Mouse (Mus musculus) c-Kit-positive CD71-positive TER-119-negative erythroid progenitor cells, embryonic 14.5 days (primary cell): ENCODE results near the gene Sugp1.
A peak's percentile ranks its signal among the peaks of the same experiment; 100 is the strongest.

Source experiments
- DNase-seq: peaks from one replicate; pipeline ENCODE4 v3.0.0-alpha.2; 2013; ENCODE audit warnings: low read depth

Sugp1 gene

DNA sequence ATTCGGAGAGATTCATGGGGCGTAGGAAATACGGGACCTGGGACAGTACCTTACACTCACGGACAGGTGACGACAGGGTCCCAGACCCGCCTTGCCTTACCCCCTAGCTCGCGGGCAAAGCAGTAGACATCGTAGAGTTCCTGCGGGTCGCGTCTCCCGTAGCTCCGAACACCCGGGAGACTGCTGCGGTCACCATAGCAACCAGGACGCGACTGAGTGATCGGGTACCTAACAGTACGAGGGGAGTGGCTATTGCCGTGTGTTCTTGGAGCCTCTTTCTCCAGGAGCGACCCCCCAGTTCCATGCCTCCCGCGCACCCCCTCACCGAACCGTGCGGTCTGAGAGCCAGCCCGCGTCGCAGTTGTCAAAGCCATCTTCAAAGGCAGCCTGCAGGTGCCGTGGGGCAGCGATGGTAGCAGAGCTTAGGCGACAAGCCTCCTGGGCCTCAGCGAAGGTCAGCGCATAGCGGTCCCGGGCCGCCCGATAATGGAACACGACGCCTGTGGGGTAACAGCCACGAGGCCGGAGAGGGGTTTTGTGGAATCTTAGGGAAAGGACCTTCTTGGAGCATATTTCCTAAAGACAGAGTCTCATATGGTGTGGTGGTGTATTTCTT is 69.9 kb downstream of the Sugp1 start:
- no peak for DNase-seq

DNA sequence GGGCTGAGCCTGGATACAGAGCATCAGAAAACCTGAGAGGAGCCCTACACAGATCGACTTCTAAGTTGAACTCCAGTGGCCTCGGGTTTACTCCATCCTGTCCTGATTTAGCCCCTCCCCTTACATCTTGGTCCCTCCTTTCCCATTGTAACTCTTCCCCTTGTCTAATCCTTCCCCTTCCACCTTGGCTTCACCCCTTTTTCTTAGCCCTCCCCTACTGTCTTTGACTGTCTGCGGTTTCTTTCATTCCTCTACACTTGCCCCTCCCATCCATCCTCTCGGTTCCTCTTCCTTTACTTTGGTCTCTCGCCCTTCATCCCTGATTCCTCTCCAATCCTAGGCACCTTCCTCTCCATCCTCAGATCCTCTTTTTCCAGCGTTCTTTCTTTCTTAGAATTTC is 71.9 kb downstream of the Sugp1 start:
- DNase-seq, result no peak

GRCm38 (mm10) chr8:70114892-70115291 is 72.3 kb downstream of the Sugp1 start:
- DNase-seq, result no peak

DNA sequence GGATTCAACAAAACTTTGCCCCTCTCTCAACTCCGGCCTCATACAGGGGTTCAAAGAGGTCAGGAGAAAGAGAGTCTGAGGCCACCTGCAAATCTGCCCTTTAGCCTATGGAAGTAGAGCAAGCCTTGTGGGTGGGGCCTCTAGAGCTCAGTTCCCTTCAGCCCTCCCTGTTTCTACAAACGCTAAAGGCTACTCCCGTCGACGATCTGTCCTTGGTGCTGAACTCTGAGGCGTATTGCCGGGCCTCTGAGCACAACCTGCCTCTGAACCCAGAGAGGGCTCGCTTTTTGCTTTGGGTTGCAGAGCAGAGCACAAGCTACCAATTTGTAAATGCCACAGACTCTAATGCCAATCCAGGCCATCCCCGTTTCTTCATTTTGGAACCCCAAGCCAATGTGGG is 75.0 kb downstream of the Sugp1 start:
- DNase-seq, result peak; percentile 72

GRCm38 (mm10) chr8:70118726-70119700 is 76.4 kb downstream of the Sugp1 start:
- DNase-seq, result no peak

GRCm38 (mm10) chr8:70120667-70121066 is 78.1 kb downstream of the Sugp1 start, which contains the start of gene Ncan:
Ncan (minus strand) TSS chr8:70120873.
- no peak for DNase-seq
